Mouse (Mus musculus) left cerebral cortex, adult 18-20 months (tissue): ENCODE data around the gene Bcs1l. TPM values are rescaled to one million over a fixed set of nuclear protein-coding genes. Genes with fewer than 3 reads are reported as not detected.

Experiments
- DNase-seq, 2 experiments: peaks; one replicate each; pipeline ENCODE4 v3.0.0; 2021 to 2022; ENCODE audit warnings: low spot score in 2 of 2, mixed read lengths in 1 of 2
- long read RNA-seq, 2 experiments: library from polyadenylated mRNA; stranded (forward); transcript quantifications; one replicate each; pipeline ENCODE4 v2.0.0; 2021
- total RNA-seq, 2 experiments: library from RNA; stranded (reverse); gene quantifications; 2 replicates each; pipeline ENCODE4 v1.2.3; 2021

Bcs1l gene
- total RNA-seq: 10 to 100 TPM; 23.2 to 25.2 TPM
- long read RNA-seq, experiment 1, transcript Bcs1l-203 (8 exons, 1,488 nt): major isoform, 14 of 31 reads
- long read RNA-seq, experiment 1, partial matches to known transcripts: 5 of 31 reads
- long read RNA-seq, experiment 1, other reads (novel, unspliced or antisense): 9 of 31 reads
- long read RNA-seq, experiment 2, transcript Bcs1l-203 (8 exons, 1,488 nt): major isoform, 9 of 14 reads
- long read RNA-seq, experiment 2, partial matches to known transcripts: 1 of 14 reads
- long read RNA-seq, experiment 2, other reads (novel, unspliced or antisense): 2 of 14 reads

DNA sequence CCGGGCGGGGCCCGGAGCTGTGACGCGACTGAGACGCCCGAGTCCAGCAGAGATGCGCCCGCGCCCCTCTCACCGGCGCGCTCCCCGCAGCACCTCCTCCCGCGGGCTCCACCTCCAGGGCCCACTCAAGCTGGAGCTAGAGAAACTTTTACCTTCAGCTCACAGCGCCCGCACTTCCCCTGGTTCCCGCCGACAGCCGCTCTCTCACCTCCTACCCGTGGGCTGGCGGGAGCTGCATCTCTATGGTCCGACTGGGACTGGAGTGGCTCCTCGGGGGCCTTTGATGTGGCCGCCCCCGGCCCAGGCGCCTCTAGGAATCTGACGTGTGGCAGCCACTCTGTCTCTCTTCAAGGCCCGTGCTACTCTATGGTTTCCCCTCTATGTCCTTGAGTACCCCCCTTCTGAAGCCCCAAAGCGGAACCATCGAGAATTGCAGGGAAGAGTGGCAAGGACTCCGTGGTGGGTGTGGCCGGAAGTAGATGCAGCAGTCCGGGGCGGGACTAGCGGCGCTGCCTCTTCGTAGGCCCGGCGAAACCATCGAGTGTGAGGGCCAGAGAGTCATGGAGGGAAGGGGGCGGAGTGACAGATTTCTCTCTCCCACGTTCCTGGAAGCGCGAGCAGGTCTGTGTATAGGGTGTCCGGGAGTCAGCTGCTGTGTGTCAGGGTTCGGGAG lies at the start of gene Bcs1l, which contains the start of gene Zfp142:
Gene Bcs1l (plus strand): TSS at position 517 of the 673 bp plus-strand sequence.
Gene Zfp142 (minus strand): TSS at position 474 of the 673 bp plus-strand sequence.
- DNase-seq: peak; percentile 98 to 99

DNA sequence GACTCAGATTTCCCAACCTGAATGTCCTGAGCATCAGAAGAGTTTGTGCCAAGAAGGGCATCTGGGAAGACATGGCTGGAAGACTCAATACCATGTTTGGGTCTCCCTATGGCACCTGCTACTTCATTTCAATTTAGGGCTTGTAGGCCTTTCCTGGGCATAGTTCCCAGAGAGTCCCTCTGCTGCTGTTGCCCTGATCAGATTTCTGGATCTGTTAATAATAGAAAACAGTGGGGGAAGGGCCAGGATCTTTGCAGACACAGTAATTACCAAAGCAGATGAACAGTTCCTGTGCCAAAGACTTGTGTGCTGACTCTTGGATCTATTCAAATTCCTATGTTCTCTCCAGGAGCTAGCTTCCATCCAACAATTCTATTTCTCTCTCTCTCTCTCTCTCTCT lies 49.4 kb upstream of the Bcs1l start:
- DNase-seq: no peak

DNA sequence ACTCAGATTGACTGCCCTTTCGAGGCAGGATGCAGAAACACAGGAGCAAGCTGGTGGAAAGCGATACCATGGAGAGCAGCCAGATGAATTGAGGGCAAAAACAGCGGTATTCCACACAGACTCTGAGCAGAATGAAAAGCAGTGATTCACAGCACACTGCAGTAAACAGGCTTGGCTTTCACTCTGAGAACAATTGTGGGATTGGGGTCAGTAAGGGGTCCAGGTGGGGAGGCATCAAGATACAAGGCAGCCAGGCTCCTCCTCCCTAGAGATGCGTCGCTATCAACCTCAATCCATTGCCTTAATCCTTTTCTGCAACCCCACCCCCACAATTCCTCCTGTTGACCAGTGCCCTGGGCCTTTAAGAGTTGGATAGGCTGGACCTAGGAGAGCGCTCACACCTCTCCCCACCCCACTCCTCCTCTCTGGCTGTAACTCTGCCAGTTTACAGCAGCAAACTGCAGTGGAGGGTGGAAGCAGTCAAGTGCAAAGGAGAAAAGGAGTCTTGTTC lies 45.6 kb upstream of the Bcs1l start, which contains the start of gene Plcd4:
Gene Plcd4 (plus strand): TSS at position 438 of the 511 bp plus-strand sequence.
- DNase-seq: peak; percentile 11 to 13

DNA sequence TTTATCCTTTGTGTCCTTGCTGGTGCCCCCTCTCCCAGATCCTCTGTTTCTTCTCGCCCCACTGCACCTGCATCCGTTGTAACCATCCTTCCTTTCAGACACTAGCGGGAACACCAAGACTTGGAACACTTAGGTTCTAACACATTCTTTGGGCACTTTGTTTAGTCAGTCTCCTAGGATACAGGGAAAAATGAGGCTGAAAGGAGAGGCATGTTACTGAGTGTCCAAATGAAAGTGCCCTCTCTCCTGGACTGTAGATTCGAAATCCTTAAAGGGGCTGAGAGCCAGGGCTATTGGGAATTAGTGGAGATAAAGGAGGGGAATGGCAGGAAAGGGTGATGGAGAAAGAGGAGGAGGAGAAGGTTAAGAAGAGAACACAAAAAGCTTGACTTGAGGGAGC lies 43.9 kb upstream of the Bcs1l start, which contains the start of gene Usp37:
Gene Usp37 (minus strand): TSS at position 101 of the 400 bp plus-strand sequence.
- DNase-seq: no peak

DNA sequence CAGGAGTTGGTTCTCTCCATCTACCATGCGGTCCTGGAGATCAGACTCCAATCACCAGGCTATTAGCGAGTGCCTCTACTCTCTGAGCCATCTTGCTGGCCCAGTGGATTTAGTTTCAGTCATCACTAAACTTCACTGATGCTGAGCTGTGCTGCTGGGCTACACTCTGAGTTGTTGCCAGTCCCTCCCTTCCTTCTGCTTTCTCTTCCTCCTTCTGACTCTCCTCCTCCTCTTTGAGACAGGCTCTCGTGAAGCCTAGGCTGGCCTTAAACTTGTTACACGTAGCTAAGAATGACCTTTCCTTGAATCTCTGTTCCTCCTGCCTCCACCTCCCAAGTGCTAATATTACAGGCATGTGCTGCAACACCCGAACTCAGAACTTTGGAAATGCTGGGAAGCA lies 29.0 kb upstream of the Bcs1l start:
- no peak for DNase-seq

DNA sequence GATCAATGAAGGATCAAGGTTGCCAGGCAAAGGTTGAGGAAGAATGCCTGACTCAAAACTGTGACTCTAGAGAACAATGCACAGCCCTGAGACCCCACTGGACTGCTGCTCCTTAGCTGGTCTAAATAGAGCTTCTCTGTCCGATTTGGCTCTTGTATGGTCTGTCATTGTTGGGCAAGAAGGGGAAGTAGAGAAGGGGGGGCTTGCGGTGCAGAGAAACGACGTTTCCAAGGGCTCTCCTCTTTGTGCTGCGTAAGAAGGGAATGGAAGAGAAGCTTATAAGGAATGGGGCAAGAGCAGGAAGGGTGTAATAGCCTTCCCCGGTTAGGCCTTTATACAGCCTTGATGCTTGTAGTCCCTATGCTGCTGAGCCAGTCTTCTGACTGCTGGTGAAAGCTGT lies 22.3 kb upstream of the Bcs1l start:
- no peak for DNase-seq

DNA sequence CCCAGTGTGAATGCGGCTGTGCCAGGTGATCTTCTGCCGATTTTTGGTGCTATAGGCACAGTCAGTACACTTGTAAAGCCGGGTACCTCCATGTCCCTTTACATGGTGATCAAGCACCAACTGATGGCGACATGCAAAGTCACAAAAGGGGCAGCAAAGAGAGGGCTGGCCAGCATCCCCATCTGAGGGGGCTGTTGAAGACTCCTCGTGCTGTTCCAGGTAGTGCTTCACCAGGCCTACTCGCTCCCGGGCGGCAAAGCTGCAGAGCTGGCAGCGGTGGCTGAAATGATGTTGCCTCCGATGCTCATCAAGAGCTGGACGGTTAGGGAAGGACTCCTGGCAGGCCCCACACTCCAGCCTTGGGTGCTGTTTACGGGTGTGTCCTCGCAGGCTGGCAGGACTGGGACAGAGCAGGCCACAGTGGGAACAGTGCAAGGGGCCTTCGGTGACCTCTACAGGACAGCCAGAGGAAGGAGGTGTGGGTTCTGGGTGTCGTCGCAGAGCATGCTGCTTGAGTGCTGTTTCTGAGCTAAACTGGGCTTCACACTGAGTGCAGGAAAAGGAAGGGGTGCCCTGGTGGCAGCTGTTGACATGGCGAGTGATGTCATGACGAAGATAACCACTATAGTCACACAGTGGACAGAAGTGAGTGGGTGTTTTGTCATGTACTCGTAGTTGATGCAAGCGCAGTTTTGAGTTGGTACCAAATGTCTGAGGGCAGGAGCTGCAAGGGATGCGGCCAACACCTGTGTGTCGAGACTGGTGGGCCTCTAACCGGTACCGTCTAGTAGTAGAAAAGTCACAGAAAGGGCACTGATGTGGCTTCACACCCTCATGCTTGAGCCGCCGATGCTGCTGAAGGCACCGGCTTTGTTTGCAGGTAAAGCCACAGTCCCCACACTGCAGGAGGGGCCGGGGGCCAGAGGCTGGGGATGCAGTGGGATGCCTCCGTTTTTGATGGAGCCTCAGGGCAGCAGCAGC lies 18.1 kb upstream of the Bcs1l start:
- no peak for DNase-seq

DNA sequence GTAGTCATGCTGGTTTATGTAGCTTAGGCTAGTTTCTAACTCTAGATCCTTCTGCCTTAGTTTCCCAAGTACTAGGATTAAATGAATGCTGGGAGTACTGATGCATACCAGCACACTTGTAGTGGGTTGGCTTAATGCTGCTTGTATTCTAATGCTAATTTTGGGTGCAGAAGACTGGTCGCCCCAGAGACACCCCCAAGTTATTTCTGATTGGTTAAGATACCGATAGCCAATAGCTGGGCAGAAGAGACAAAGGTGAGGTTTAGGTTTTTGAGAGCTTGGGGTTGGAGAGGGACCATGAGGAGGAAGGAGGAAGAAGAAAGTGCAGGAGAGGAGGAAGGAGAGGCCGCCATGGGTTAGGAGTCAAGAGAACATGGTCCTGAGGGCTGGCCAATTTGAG lies 5.5 kb upstream of the Bcs1l start:
- no peak for DNase-seq

DNA sequence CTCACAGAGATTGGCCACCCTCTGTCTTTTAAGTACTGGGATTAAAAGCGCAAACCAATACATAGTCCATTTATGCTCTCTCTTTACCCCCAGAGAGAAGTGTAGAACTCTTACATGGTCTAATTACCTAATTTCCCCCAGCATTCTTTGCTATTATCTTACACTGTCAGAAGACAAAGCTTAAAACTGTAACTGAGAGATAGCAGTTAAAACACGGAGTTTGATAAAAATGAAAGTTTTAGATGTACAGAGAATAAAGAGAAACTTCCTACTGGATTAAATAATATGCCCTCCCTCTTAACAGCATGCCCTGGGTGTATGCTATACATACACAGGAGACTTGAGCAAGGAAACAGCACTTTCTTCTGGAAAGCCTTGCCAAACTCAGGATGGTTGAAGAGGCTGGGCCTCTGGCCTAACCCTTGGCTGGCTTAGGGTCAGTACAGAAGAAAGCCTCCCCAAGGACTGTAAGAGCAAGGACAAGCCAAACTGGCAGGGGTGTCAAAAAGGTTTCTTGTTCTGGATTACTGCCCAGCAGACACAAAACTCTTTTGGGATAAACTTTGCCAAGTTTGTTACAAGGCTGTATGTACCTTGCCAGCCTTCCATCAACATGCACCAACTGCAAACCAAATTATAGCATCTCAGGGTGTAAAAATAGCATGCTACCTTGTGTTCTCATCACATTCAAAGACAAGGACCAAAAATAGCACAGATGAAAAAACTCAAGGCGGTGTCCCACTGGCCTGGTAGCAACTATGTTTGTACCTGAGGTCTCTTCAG lies 3.3 kb upstream of the Bcs1l start:
- no peak for DNase-seq

DNA sequence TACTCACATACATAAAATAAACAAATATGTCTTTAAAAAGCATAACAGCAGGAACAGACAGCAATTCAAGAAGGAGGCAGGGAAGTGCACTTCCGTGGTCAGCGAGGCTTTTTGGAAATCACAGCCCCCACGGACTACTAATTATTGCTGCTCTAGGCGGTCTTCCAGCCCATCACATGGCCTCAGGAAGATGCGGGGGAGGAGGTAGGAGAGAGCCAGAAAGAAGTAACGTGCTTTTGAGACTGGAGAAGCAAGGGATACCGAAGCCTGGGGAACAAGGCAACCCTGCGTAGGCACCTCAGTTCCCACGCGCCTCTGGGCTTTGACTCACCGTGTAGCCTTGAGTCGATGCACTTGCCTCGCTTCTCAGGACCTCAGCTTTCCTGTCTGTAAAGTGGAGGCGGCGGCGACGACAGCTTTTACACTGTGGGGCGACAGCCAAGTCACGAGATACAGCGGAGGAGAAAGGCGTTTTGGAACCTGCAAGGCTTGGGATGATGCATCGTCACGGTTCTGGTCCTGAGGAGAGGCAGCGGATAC lies 786 bp upstream of the Bcs1l start:
- peak in 1 of 2 experiments; percentile 82 for DNase-seq

DNA sequence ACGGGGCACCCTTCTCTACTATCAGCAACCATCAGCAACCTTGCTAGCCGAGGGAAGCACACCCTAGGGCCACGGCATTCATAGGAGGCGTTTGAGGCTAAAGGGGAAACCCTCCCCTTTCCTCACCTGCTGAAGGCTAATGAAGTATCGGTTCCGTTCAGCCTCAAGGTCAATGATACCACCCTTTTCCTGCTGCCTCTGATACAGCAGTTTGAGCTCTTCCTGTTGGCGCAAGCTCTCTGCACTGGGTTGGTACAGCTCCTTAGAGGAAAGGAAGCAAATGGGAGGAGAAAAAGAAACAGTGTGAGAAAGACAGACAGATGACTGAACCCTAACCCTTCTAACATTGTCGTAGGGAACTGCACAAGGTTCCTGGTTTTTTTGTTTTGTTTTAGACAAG lies 6.3 kb downstream of the Bcs1l start:
- no peak for DNase-seq

DNA sequence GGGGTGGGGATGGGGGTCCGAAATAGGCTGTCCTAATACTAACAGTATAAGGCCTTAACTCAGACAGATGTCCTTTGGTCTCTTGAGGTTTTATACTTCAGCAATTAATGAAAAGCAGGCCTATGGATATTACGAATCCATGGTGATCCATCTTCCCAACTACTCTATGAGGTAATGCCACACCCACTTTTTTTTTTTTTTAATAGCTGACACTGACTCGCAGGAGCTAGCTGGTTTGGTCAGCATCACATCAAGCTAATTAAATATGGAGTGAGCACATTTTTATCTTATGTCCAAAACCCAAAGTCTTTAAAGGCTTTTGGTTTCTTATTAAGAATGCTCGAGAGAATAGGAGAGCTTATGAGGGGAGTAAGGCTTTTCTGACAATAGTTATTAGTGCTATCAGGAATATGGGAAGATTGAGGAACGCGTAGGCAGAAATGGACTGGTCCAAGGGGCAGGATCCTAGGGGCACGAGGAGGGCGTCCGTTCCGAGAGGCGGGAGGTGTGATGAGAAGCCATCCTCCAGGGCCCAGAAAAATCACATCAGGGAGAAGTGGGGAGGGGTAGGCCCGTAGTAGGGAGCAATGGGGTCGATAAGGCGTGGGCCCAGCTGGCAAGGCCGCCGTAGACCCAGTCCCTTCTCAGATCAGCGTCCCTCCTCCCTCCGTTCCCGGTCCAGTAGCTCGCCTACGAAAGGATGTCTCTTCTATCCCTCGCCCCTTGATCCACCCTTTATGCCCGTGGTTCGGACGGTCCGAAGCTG lies 12.6 kb downstream of the Bcs1l start:
- DNase-seq: no peak

DNA sequence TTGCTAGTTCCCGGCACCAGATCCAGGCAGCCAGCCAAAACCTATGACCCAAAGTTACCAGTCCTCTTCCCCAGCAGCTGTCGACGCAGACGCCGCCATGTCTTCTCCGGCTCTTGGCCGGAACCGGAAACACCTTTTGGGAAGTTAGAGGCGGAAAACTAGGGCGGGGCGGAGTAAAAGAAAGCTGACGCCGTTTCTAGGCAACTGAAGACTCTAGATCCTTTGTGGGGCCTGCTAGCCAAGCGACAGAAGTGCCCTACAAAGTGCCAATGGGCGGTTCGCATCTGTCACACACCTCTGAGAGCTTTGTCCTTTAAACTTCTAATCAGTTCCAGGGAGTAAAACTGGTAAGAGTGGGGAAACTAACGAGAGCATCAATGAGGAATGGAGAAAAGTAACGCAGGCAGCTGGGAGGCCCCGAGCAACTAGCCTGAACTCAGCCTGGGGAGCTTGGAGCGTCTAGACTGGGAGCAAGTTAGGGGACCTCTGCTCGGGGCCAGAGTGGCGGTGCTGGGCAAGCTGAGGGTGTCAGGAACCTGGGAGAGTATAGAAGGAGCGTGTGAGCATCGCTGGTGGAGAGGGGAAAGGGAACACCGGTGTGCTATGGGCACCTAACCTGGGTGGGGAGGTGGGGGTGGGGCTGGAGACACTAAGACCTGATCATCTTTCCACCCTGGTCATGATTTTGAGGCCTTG lies 13.3 kb downstream of the Bcs1l start, which contains the start of the genes Rnf25 and Stk36:
Gene Rnf25 (minus strand): TSS at position 131 of the 696 bp plus-strand sequence.
Gene Stk36 (plus strand): TSS at position 179 of the 696 bp plus-strand sequence.
- peak; percentile 83 to 88 for DNase-seq

DNA sequence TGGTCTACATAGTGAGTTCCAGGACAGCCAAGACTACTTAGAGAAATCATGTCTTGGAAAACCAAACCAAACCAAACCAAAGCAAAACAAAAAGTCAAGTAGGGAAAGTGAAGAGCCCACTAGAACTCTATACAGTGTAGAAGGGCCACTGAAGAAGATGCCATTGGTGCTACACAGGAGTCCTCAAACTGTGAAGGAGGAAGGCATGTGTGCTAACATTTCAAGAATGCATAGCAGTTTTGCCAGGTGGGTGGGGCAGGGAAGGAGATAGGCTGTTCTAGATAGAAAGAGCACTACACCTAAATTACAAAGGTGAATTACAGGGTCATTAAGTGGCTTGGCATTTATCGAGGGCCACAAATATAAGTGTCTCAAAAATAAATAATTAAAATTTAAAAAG lies 36.1 kb downstream of the Bcs1l start:
- DNase-seq: no peak

DNA sequence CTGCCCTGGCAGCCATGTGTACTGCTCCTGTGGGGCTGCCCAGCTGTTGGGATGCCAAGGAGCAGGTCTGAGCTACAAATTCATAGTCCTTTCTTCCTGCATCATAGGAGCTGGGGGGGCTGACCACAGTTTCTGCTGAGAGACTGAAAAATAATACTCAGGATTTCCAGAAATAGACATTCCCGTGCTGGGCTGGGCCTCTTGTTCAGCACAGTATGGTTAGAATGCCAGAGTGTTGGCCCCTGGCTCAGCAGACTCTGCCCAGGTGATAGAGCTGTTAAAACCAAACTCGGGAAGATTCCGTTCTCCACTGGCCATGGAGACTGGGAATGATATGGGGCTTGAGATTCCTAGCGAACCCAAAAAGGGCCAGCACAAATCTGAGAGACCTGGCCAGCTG lies 38.0 kb downstream of the Bcs1l start:
- DNase-seq: no peak

DNA sequence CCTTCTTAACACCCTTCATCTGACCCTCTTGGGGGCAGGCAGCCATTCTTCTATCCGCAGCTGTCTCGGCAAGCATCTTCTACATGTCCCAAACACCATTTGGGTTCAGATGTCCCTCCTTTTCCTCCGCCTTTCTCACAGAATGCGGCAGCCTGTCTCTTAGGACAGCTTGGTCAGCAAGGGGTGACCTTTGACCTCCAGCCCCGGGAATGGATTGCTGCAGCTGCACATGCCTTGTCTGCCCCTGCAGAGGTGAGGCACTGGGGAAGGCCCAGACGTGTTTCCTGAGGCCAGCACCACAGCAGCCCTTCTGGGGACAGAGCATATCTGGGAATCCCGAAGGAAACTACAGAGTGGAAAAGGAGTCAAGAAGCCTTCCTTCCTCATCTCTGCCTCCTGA lies 39.9 kb downstream of the Bcs1l start:
- no peak for DNase-seq

DNA sequence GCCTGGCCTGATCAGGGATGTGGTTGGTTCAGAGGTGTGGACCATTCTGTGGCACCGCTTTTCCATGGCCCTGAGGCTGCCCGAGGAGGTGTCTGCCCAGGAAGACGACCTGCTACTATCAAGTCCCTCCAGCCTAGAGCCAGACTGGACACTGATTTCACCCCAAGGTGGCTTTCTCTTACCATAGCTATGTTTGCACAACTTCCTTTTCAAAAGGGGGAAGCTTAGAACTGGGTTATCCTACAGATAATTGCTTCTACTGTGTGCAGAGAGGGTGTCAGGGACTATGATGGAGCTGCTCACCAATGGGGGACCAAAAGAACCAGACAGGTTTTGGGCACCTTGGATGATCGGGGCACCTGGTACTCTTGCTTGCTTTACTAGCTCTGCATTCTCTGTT lies 44.6 kb downstream of the Bcs1l start:
- DNase-seq: no peak
